Mouse (Mus musculus): ENCODE results near the gene Tkfc. TPM values are rescaled to one million over a fixed set of nuclear protein-coding genes. Genes with fewer than 3 reads are reported as not detected.
A peak's percentile ranks its signal among the peaks of the same experiment; 100 is the strongest.
"Not testable (repeated sequence)": the region's sequence is repeated elsewhere in the genome, so short reads cannot be mapped to it uniquely, and the experiment has no call there.

Tkfc gene
- polyA plus RNA-seq, 1 experiment = 21.0 TPM

GRCm38 (mm10) chr19:10589127-10589857 is 16.2 kb downstream of the Tkfc start:
- no peak for DNase-seq (ENCODE audit: low read depth)

GRCm38 (mm10) chr19:10587231-10587630 is 18.2 kb downstream of the Tkfc start:
- DNase-seq (ENCODE audit: low read depth) = no peak

DNA sequence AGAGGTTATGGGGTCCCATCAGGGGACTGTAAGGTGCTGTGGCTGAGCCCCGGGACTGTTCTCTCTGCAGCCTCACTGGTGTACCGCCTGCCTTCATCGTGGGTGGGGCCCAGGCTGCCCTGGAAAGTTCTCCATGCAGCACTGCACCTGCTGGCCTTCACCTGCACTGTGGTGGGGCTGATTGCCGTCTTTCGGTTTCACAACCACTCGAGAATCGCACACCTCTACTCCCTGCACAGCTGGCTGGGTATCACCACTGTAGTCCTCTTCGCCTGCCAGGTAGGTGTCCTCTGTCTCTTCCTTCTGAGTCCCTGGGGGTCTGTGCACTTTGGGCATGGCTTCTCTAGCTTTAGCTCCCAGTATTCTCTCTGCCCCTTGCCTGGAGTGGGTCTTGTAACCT is 20.3 kb downstream of the Tkfc start:
- DNase-seq (ENCODE audit: low read depth) = no peak

GRCm38 (mm10) chr19:10583550-10584146 is 21.8 kb downstream of the Tkfc start:
- no peak for DNase-seq (ENCODE audit: low read depth)

DNA sequence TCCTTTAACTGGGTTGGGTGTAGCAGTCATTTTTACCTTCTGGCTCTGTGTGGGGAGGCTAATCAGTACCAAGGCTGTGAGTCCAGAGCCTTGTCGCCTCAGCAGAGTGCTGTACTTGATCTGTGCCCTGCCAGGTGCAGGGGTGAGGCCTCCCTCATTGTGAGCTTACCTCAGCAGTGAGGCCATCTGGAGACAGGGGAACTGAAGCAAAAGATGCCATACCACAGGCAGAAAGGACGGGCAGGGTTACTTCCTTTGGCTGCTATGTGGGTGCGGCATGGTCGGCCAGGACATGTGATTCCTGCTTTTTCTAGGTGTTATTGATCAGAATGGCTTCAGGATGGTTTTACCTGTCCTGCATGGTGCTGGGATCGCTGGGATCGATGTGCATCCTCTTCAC is 23.5 kb downstream of the Tkfc start:
- DNase-seq (ENCODE audit: low read depth) = no peak

- no peak for DNase-seq (ENCODE audit: low read depth)
Measured at GRCm38 (mm10) chr19:10580761-10581160, 24.7 kb downstream of the Tkfc start.

- DNase-seq (ENCODE audit: low read depth) = no peak
Measured at GRCm38 (mm10) chr19:10580102-10580501, 25.4 kb downstream of the Tkfc start.

GRCm38 (mm10) chr19:10576690-10577561 is 28.5 kb downstream of the Tkfc start, which contains the start of the genes Cyb561a3 and Tmem138:
Cyb561a3 (plus strand) TSS chr19:10577172.
Tmem138 (minus strand) TSS chr19:10577362.
- DNase-seq (ENCODE audit: low read depth) = peak; percentile 71

- DNase-seq (ENCODE audit: low read depth) = no peak
Measured at GRCm38 (mm10) chr19:10569627-10570026, 35.8 kb downstream of the Tkfc start.

DNA sequence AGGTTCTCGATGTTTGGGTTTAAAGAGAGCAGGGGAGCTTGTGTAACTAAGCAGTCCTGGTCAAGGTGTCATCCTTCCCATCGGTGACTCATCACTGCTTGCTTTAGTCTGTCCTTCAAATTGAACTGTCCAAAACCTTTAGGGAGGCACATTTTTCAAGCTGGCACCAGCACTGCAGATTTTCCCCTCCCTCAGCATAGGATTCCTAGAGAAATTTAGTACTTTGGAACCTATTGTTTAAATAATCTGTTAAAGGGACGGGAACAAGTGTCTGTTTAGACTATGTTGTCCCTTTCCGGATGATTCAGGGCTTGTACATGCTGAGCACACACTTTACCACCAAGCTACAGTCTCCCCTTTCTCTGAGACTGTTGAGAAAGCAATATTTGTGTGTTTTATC is 40.2 kb downstream of the Tkfc start:
- no peak for DNase-seq (ENCODE audit: low read depth)

- DNase-seq (ENCODE audit: low read depth) = no peak
Measured at GRCm38 (mm10) chr19:10564278-10564677, 41.2 kb downstream of the Tkfc start.

GRCm38 (mm10) chr19:10562351-10562750 is 43.1 kb downstream of the Tkfc start:
- no peak for DNase-seq (ENCODE audit: low read depth)

- no peak for DNase-seq (ENCODE audit: low read depth)
Measured at GRCm38 (mm10) chr19:10561558-10562314, 43.7 kb downstream of the Tkfc start.

DNA sequence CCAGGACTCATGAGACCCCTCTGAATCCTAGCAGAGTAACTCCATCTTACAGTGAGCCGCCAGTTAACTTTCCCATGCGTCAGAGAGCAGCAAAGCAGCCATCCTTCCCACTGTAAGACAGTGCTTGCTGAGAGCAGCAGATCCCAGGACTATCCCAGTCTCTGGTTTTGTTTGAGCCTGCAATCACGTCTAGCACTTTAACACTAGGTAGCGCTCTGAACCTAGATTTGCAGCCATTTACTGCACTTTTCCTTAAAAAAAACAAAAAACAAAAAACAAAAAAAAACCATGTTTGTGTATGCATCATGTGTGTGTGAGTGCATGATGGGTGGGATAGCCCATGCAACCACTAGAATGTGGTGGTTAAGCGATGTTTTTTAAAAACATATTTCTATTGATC is 45.3 kb downstream of the Tkfc start:
- no peak for DNase-seq (ENCODE audit: low read depth)

GRCm38 (mm10) chr19:10557837-10558375 is 47.5 kb downstream of the Tkfc start:
- DNase-seq (ENCODE audit: low read depth) = not testable (repeated sequence)

- no peak for DNase-seq (ENCODE audit: low read depth)
Measured at GRCm38 (mm10) chr19:10557430-10557829, 48.0 kb downstream of the Tkfc start.

- DNase-seq (ENCODE audit: low read depth) = no peak
Measured at GRCm38 (mm10) chr19:10557001-10557400, 48.5 kb downstream of the Tkfc start.

DNA sequence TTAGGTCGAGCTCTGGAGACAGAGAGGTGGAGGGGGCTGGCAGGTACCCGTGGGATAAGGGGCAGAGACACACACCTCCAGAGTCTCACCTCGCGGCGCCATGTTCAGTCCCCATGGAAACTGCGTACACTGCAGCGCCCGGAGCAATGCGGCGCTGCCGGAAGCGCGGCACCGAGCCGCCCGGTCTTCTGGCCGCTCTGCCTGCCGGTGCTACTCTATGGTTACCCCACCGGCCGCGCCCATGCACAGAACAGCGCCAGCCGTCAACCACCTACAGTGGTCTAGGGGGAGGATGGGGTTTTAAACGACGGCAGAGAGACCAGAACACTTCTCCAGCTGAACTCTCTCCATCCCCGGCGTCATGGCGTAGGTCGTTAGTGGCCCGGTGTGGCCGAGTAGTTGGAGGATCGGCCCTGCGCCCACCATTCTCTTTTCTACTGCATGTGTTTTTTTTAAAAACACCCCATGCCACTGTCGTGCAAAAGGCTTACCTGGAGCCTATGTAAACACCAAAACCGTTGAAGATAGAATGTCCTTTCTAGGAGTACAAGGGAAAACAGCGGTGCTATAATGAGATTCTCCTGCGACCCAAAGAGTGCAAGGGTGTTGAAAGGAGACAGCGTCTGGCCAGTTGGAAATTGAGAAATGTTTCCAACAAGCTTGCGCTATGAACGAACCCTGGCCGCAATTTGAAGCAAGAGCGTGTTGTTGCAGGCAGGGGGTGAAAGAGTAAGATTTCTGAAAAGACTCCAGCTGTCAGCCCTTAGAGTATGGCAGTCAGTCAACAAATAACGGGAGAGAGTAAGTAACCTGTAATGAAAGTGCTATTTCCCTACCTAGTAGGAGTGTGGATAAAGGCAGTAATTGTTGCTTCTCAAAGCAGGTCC is 49.6 kb downstream of the Tkfc start, which contains the start of gene Tmem216:
Gene Tmem216, minus strand, starts transcription at position 615 of the 887 bp plus-strand sequence.
- peak; percentile 27 for DNase-seq (ENCODE audit: low read depth)

GRCm38 (mm10) chr19:10539454-10539853 is 66.0 kb downstream of the Tkfc start:
- DNase-seq (ENCODE audit: low read depth) = no peak
